Mouse (Mus musculus) heart, adult 2 months (tissue): Measurements from ENCODE around the gene Shisa8. TPM values are rescaled to one million over a fixed set of nuclear protein-coding genes. Genes with fewer than 3 reads are reported as not detected.

Experiments used
- DNase-seq, 2 experiments: peaks; one replicate each; pipeline ENCODE4 v3.0.0; 2021
- H3K27ac ChIP-seq: fragments of 200-600 bp; 2 replicates; pipeline ENCODE4 v1.8.1; 2022
- H3K27me3 ChIP-seq: fragments of 200-500 bp; 2 replicates; pipeline ENCODE4 v1.6.1; 2012; ENCODE audit warnings: mild to moderate bottlenecking, low read length, inconsistent platforms, mixed read lengths; ENCODE audit not compliant: control insufficient read depth, insufficient read depth
- H3K36me3 ChIP-seq: fragments of 200-500 bp; 2 replicates; pipeline ENCODE4 v1.6.1; 2012; ENCODE audit warnings: low read length, inconsistent platforms; ENCODE audit not compliant: control insufficient read depth, insufficient read depth
- H3K4me1 ChIP-seq: fragments of 200-500 bp; 2 replicates; pipeline ENCODE4 v1.6.1; 2011; ENCODE audit warnings: low read length; ENCODE audit not compliant: control insufficient read depth, insufficient read depth
- H3K4me3 ChIP-seq: fragments of 200-600 bp; 2 replicates; pipeline ENCODE4 v1.8.1; 2022
- H3K79me2 ChIP-seq: fragments of 200-500 bp; replicated peaks from 2 replicates; pipeline ENCODE4 v1.6.1; 2012; ENCODE audit warnings: mild to moderate bottlenecking, inconsistent platforms, low read length, moderate library complexity, mixed read lengths; ENCODE audit not compliant: control insufficient read depth, insufficient read depth
- H3K9ac ChIP-seq: fragments of 200-500 bp; 2 replicates; pipeline ENCODE4 v1.6.1; 2012; ENCODE audit warnings: low read depth, mild to moderate bottlenecking, control low read depth, inconsistent platforms, low read length, mixed read lengths
- CTCF ChIP-seq: fragments of 200-600 bp; IDR thresholded peaks from 2 replicates; pipeline ENCODE4 v1.8.1; 2022; ENCODE audit warnings: antibody characterized with exemption, mild to moderate bottlenecking, moderate library complexity
- EP300 ChIP-seq: fragments of 200-500 bp; IDR thresholded peaks from 2 replicates; pipeline ENCODE4 v1.6.1; 2011; ENCODE audit warnings: low read depth, low read length, control low read depth; ENCODE audit not compliant: insufficient read depth
- POLR2A ChIP-seq: fragments of 200-500 bp; IDR thresholded peaks from 2 replicates; pipeline ENCODE4 v1.6.1; 2011; ENCODE audit warnings: mild to moderate bottlenecking, low read depth, low read length, control low read depth; ENCODE audit not compliant: insufficient read depth
- WGBS: fragments of 180-500 bp; shearing (Covaris S2); methylation state at CpG from one replicate; pipeline ENCODE4 v1.1.7; 2018; 5-methylcytosine and 5-hydroxymethylcytosine counted together
- intact Hi-C: fragments of 180-260 bp; cut with DNase I; formaldehyde crosslinking; loops from one replicate; pipeline ENCODE4 v1.15.1; 2025
- microRNA-seq, 2 experiments: library from miRNA; unstranded; fragments of <30 nt; microRNA quantifications; one replicate each; pipeline ENCODE4 v1.2.0; 2021
- polyA plus RNA-seq: library from polyadenylated mRNA; depleted of rRNA; stranded (reverse); fragments of >200 nt; gene quantifications from 2 replicates; pipeline ENCODE4 v1.2.3, GENCODE M21; 2012; rRNA removed
- total RNA-seq, 2 experiments: library from RNA; stranded (reverse); gene quantifications; 2 replicates each; pipeline ENCODE4 v1.2.3; 2021

Shisa8 gene
- total and polyA plus RNA-seq, 3 experiments = 0.13 to 0.23 (median 0.21) TPM

DNA sequence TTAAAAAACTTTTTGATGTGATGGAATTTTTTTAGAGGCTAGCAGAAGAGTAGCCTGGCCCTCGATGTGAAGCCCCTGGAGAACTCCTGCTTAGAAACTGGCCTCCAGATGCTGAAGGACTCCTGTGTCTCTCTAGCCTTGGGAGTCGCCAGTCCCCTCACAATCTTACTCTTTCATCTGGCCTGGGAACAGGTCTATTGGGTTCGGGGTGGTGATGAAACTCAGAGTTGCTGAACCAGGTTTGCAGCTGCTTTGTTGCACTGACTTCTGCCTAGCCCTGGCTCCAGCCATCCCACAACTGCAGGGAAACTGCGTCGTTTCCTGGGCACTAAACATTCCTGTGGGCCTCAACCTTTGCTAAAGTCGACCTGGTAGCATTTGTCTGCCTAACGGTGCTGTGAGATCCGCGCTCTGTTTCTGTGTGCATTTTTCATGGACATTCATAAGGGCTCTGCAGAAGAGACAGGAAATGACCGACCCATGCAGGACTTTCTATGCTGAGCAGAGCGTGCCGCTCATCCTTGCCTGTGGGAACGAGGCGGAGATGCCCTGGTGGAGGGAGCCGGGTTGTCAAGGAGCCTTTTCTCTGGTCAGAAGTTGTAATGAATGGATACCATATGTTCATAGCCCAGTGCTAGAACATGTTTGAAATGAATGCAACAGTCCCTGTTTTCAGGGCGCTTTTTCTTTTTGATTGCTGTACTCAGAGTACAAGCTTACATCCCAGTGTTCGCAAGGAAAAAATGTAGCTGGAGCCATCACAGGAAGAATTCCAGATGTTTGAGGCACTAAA, 54.2 kb downstream of the Shisa8 start:
- Histone ChIP-seq H3K9ac (no peak overlapping the region), H3K36me3 (no peaks in the 10 kb centered on the region), H3K27me3 (no peaks in the 10 kb centered on the region), H3K27ac (no peak overlapping the region), H3K4me3 (no peak overlapping the region), H3K79me2 (peaks cover 4% of the 10 kb centered on the region), H3K4me1 (peaks cover 7% of the 10 kb centered on the region)
- intact Hi-C loops = no loop called here
- TF ChIP-seq POLR2A (no peak), EP300 (no peak), CTCF (no peak)
- DNase-seq = no peak
- 54% methylated on average over 17 of the region's 17 CpGs for WGBS

DNA sequence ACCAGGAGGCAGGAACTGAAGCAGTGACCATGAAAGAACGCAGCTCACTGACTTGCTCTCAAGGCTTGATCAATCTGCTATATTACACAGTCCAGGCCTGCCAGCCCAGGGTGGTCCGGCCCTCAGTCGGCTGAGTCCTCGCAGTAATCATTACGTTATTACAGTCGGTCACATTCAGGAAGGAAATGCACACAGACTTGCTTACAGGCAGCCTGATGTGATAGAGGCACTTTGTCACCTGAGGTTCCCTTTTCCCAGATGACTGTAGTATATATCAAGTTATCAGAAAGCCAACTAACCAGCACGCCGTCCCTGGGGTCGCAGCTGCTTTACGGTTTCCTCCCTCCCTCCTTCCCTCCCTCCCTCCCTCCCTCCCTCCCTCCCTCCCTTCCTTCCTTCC, 55.7 kb downstream of the Shisa8 start:
- DNase-seq = no peak
- WGBS = 62% methylated on average over 10 of the region's 10 CpGs
- Histone ChIP-seq H3K4me1 (peaks cover 7% of the 10 kb centered on the region), H3K36me3 (no peaks in the 10 kb centered on the region), H3K9ac (no peak overlapping the region), H3K4me3 (no peak overlapping the region), H3K27ac (no peak overlapping the region), H3K79me2 (peaks cover 4% of the 10 kb centered on the region), H3K27me3 (no peaks in the 10 kb centered on the region)
- TF ChIP-seq EP300 = no peak
- intact Hi-C loops = no loop called here

DNA sequence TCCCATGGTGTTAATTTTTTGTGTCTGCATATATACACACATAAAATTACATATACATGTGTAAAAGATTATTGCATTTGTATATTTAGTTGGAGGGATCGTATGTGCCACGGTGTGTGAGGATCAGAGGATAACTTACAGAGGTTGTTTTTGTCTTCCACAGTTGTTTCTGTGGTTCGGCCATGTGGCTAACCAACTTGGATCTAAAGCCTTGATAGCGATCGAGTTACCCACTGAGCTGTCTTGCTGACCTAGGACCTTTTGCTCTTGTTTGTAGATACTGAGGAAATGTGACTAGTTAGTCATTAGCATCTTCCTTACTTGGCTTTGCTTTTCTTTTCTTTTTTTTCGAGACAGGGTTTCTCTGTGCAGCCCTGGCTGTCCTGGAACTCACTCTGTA, 56.3 kb downstream of the Shisa8 start:
- intact Hi-C loops = no loop called here
- DNase-seq = no peak
- H3K27me3 ChIP-seq = no peaks in the 10 kb centered on the region
- 93% methylated on average over 6 of the region's 6 CpGs for WGBS
- H3K4me3 ChIP-seq = no peak overlapping the region
- peaks cover 4% of the 10 kb centered on the region for H3K79me2 ChIP-seq
- no peaks in the 10 kb centered on the region for H3K36me3 ChIP-seq
- H3K9ac ChIP-seq = no peak overlapping the region
- no peak overlapping the region for H3K27ac ChIP-seq
- peaks cover 7% of the 10 kb centered on the region for H3K4me1 ChIP-seq
- TF ChIP-seq CTCF (no peak), EP300 (no peak), POLR2A (no peak)

Small RNAs within 50 kb of the gene (microRNA-seq; reads per million reads assigned to microRNA genes)
- gene Mir33 = 7.3 to 8.9 reads per million in 2 experiments

Other genes with a start within 250 kb of the Shisa8 start
- not detected for gene 1700029P11Rik, start 232.3 kb downstream of the Shisa8 start, total RNA-seq
- gene 1700029P11Rik, start 232.3 kb downstream of the Shisa8 start, polyA plus RNA-seq = not detected in 2 replicates
- 10 to 100 TPM; 18.9 to 24.3 TPM for gene Xrcc6, start 225.0 kb downstream of the Shisa8 start, total RNA-seq
- gene Xrcc6, start 225.0 kb downstream of the Shisa8 start, polyA plus RNA-seq = 18.6 and 20.3 TPM in 2 replicates
- 10 to 100 TPM; 21.4 to 27.7 TPM for gene Desi1, start 179.0 kb downstream of the Shisa8 start, total RNA-seq
- 20.1 and 23.1 TPM in 2 replicates for gene Desi1, start 179.0 kb downstream of the Shisa8 start, polyA plus RNA-seq
- 10 to 100 TPM; 49.5 to 52.7 TPM for gene Snu13, start 165.2 kb downstream of the Shisa8 start, total RNA-seq
- gene Snu13, start 165.2 kb downstream of the Shisa8 start, polyA plus RNA-seq = 49.5 and 66.6 TPM in 2 replicates
- gene 4930407I10Rik, start 153.7 kb downstream of the Shisa8 start, total RNA-seq = not detected
- not detected in 2 replicates for gene 4930407I10Rik, start 153.7 kb downstream of the Shisa8 start, polyA plus RNA-seq
- gene Mei1, start 142.8 kb downstream of the Shisa8 start, total RNA-seq = not detected
- gene Mei1, start 142.8 kb downstream of the Shisa8 start, polyA plus RNA-seq = not detected in 2 replicates
- gene Ccdc134, start 84.9 kb downstream of the Shisa8 start, total RNA-seq = 1 to 10 TPM; 3.9 to 4.0 TPM
- gene Ccdc134, start 84.9 kb downstream of the Shisa8 start, polyA plus RNA-seq = 4.8 and 6.6 TPM in 2 replicates
- 10 to 100 TPM; 22.4 to 24.2 TPM for gene Srebf2, start 65.6 kb downstream of the Shisa8 start, total RNA-seq
- 33.3 and 45.3 TPM in 2 replicates for gene Srebf2, start 65.6 kb downstream of the Shisa8 start, polyA plus RNA-seq
- under 1 TPM; 0.16 to 0.18 TPM for gene Tnfrsf13c, start 11.6 kb upstream of the Shisa8 start, total RNA-seq
- 0.44 and 0.86 TPM in 2 replicates for gene Tnfrsf13c, start 11.6 kb upstream of the Shisa8 start, polyA plus RNA-seq
- gene Cenpm, start 31.9 kb upstream of the Shisa8 start, total RNA-seq = under 1 TPM; 0.39 to 0.42 TPM
- gene Cenpm, start 31.9 kb upstream of the Shisa8 start, polyA plus RNA-seq = 0.76 and 1.7 TPM in 2 replicates
- gene 1500009C09Rik, start 39.6 kb upstream of the Shisa8 start, total RNA-seq = not detected
- gene 1500009C09Rik, start 39.6 kb upstream of the Shisa8 start, polyA plus RNA-seq = 0.08 TPM in 1 of 2 replicates, not detected in the other
- gene Sept3, start 62.1 kb upstream of the Shisa8 start, total RNA-seq = under 1 TPM; 0.39 to 0.44 TPM
- 0.43 and 0.85 TPM in 2 replicates for gene Sept3, start 62.1 kb upstream of the Shisa8 start, polyA plus RNA-seq
- not detected for gene Wbp2nl, start 86.1 kb upstream of the Shisa8 start, total RNA-seq
- not detected in 2 replicates for gene Wbp2nl, start 86.1 kb upstream of the Shisa8 start, polyA plus RNA-seq
- gene Naga, start 126.1 kb upstream of the Shisa8 start, total RNA-seq = 10 to 100 TPM; 22.6 to 27.0 TPM
- 48.3 and 54.3 TPM in 2 replicates for gene Naga, start 126.1 kb upstream of the Shisa8 start, polyA plus RNA-seq
- gene Pheta2, start 126.1 kb upstream of the Shisa8 start, total RNA-seq = 1 to 10 TPM in 1 of 2 experiments, under 1 TPM in 1; 0.70 to 1.2 TPM
- gene Pheta2, start 126.1 kb upstream of the Shisa8 start, polyA plus RNA-seq = 0.76 and 1.3 TPM in 2 replicates
- gene Smdt1, start 126.1 kb upstream of the Shisa8 start, total RNA-seq = 100 to 1,000 TPM; 183 to 202 TPM
- gene Smdt1, start 126.1 kb upstream of the Shisa8 start, polyA plus RNA-seq = 231 and 248 TPM in 2 replicates
- gene Ndufa6, start 141.5 kb upstream of the Shisa8 start, total RNA-seq = 100 to 1,000 TPM; 659 to 775 TPM
- gene Ndufa6, start 141.5 kb upstream of the Shisa8 start, polyA plus RNA-seq = 609 and 726 TPM in 2 replicates
- 10 to 100 TPM; 25.5 to 27.0 TPM for gene Cyp2d22, start 167.4 kb upstream of the Shisa8 start, total RNA-seq
- 44.0 and 48.4 TPM in 2 replicates for gene Cyp2d22, start 167.4 kb upstream of the Shisa8 start, polyA plus RNA-seq
- under 1 TPM in 1 of 2 experiments, not detected in 1; 0.18 TPM for gene Cyp2d11, start 181.2 kb upstream of the Shisa8 start, total RNA-seq
- gene Cyp2d11, start 181.2 kb upstream of the Shisa8 start, polyA plus RNA-seq = not detected in 2 replicates
- gene Cyp2d10, start 194.4 kb upstream of the Shisa8 start, total RNA-seq = under 1 TPM; 0.26 to 0.34 TPM
- gene Cyp2d10, start 194.4 kb upstream of the Shisa8 start, polyA plus RNA-seq = 0.08 and 0.38 TPM in 2 replicates
- not detected for gene Cyp2d9, start 220.6 kb upstream of the Shisa8 start, total RNA-seq
- gene Cyp2d9, start 220.6 kb upstream of the Shisa8 start, polyA plus RNA-seq = 0.16 TPM in 1 of 2 replicates, not detected in the other